Mouse (Mus musculus) natural killer cell, adult 2 months (primary cell): ENCODE results near the gene Iqgap2.

ENCODE experiments used
- DNase-seq, 2 experiments: peaks; one replicate each; pipeline ENCODE4 v3.0.0; 2022; ENCODE audit warnings: low spot score in 2 of 2

The Iqgap2 gene

GRCm38 (mm10) chr13:95712570-95713268 is 179.0 kb downstream of the Iqgap2 start:
- DNase-seq: peak; percentile 42 to 66

- DNase-seq: no peak
Measured at GRCm38 (mm10) chr13:95712054-95712453, 179.7 kb downstream of the Iqgap2 start.

GRCm38 (mm10) chr13:95705589-95705988 is 186.1 kb downstream of the Iqgap2 start:
- DNase-seq: no peak

GRCm38 (mm10) chr13:95703376-95703775 is 188.3 kb downstream of the Iqgap2 start:
- DNase-seq: no peak

- DNase-seq: no peak
Measured at GRCm38 (mm10) chr13:95697874-95698273, 193.8 kb downstream of the Iqgap2 start.

GRCm38 (mm10) chr13:95696654-95697163 is 195.0 kb downstream of the Iqgap2 start, which contains the start of gene F2rl2:
Gene F2rl2 (plus strand): TSS chr13:95696853.
- DNase-seq: peak; percentile 44 to 74

GRCm38 (mm10) chr13:95696120-95696653 is 195.5 kb downstream of the Iqgap2 start:
- no peak for DNase-seq

- no peak for DNase-seq
Measured at GRCm38 (mm10) chr13:95692201-95692600, 199.5 kb downstream of the Iqgap2 start.

GRCm38 (mm10) chr13:95688576-95688975 is 203.1 kb downstream of the Iqgap2 start:
- no peak for DNase-seq

GRCm38 (mm10) chr13:95685736-95686135 is 206.0 kb downstream of the Iqgap2 start:
- peak; percentile 59 to 74 for DNase-seq

- peak; percentile 28 to 32 for DNase-seq
Measured at GRCm38 (mm10) chr13:95684656-95685244, 207.0 kb downstream of the Iqgap2 start.

- no peak for DNase-seq
Measured at GRCm38 (mm10) chr13:95679491-95679941, 212.2 kb downstream of the Iqgap2 start.

GRCm38 (mm10) chr13:95679078-95679477 is 212.6 kb downstream of the Iqgap2 start:
- DNase-seq: no peak

- no peak for DNase-seq
Measured at GRCm38 (mm10) chr13:95672372-95672771, 219.3 kb downstream of the Iqgap2 start.

GRCm38 (mm10) chr13:95671108-95671897 is 220.4 kb downstream of the Iqgap2 start:
- DNase-seq: no peak

- no peak for DNase-seq
Measured at GRCm38 (mm10) chr13:95670534-95670933, 221.2 kb downstream of the Iqgap2 start.

- DNase-seq: no peak
Measured at GRCm38 (mm10) chr13:95667260-95667659, 224.5 kb downstream of the Iqgap2 start.

- no peak for DNase-seq
Measured at GRCm38 (mm10) chr13:95665644-95666356, 225.9 kb downstream of the Iqgap2 start.

- DNase-seq: no peak
Measured at GRCm38 (mm10) chr13:95663834-95664233, 227.9 kb downstream of the Iqgap2 start.

- DNase-seq: no peak
Measured at GRCm38 (mm10) chr13:95659432-95659831, 232.3 kb downstream of the Iqgap2 start.

- DNase-seq: no peak
Measured at GRCm38 (mm10) chr13:95657171-95657570, 234.6 kb downstream of the Iqgap2 start.
